Mouse (Mus musculus): Measurements from ENCODE around the gene Phyhd1. TPM values are rescaled to one million over a fixed set of nuclear protein-coding genes. Genes with fewer than 3 reads are reported as not detected.

Gene Phyhd1
- polyA plus RNA-seq, 1 experiment from 2014 or later = 7.3 TPM

GRCm38 (mm10) chr2:30247681-30248080 lies 18.3 kb upstream of the Phyhd1 start:
- no peaks in the 10 kb centered on the region for H3K9me3 ChIP-seq (ENCODE audit: low read depth, low read length)
- no peak overlapping the region for H3K27ac ChIP-seq (ENCODE audit: low read depth)
- H3K4me2 ChIP-seq = no peak overlapping the region
- DNase-seq (no peak), ATAC-seq (ENCODE audit: insufficient read depth) (no peak)
- TF ChIP-seq CTCF (IDR thresholded peaks at IDR 0.05; ENCODE audit: low read depth) = no peak
- no peaks in the 10 kb centered on the region for H3K4me1 ChIP-seq (ENCODE audit: insufficient read depth)
- peaks cover 77% of the 10 kb centered on the region for H3K36me3 ChIP-seq (ENCODE audit: insufficient read depth)
- no peaks in the 10 kb centered on the region for H3K27me3 ChIP-seq (ENCODE audit: insufficient read depth, low read length)
- 62% methylated on average over 4 of the region's 4 CpGs for WGBS
- no peak overlapping the region for H3K9ac ChIP-seq
- no peak overlapping the region for H3K4me3 ChIP-seq (ENCODE audit: low read depth, low read length)

- Histone ChIP-seq H3K4me2 (no peak overlapping the region), H3K27me3 (ENCODE audit: insufficient read depth, low read length) (no peaks in the 10 kb centered on the region), H3K27ac (ENCODE audit: low read depth) (no peak overlapping the region), H3K4me1 (ENCODE audit: insufficient read depth) (no peaks in the 10 kb centered on the region), H3K9me3 (ENCODE audit: low read depth, low read length) (no peaks in the 10 kb centered on the region), H3K9ac (no peak overlapping the region), H3K36me3 (ENCODE audit: insufficient read depth) (peaks cover 62% of the 10 kb centered on the region), H3K4me3 (ENCODE audit: low read depth, low read length) (no peak overlapping the region)
- TF ChIP-seq CTCF (IDR thresholded peaks at IDR 0.05; ENCODE audit: low read depth) = no peak
- ATAC-seq (ENCODE audit: insufficient read depth) = no peak
- DNase-seq = no peak
- WGBS = 89% methylated on average over 3 of the region's 3 CpGs
Observed at GRCm38 (mm10) chr2:30249182-30249581, 16.8 kb upstream of the Phyhd1 start.

- 80% methylated on average over 10 of the region's 10 CpGs for WGBS
- Histone ChIP-seq H3K9ac (no peak overlapping the region), H3K27ac (ENCODE audit: low read depth) (no peak overlapping the region), H3K27me3 (ENCODE audit: insufficient read depth, low read length) (no peaks in the 10 kb centered on the region), H3K4me1 (ENCODE audit: insufficient read depth) (no peaks in the 10 kb centered on the region), H3K4me2 (no peak overlapping the region), H3K4me3 (ENCODE audit: low read depth, low read length) (no peak overlapping the region), H3K9me3 (ENCODE audit: low read depth, low read length) (no peaks in the 10 kb centered on the region), H3K36me3 (ENCODE audit: insufficient read depth) (peaks cover 62% of the 10 kb centered on the region)
- TF ChIP-seq CTCF (IDR thresholded peaks at IDR 0.05; ENCODE audit: low read depth) = no peak
- no peak for DNase-seq
- ATAC-seq (ENCODE audit: insufficient read depth) = no peak
Observed at GRCm38 (mm10) chr2:30250166-30251128, 15.6 kb upstream of the Phyhd1 start.

GRCm38 (mm10) chr2:30251417-30252104 lies 14.4 kb upstream of the Phyhd1 start:
- Histone ChIP-seq H3K4me3 (ENCODE audit: low read depth, low read length) (no peak overlapping the region), H3K4me1 (ENCODE audit: insufficient read depth) (no peaks in the 10 kb centered on the region), H3K9me3 (ENCODE audit: low read depth, low read length) (no peaks in the 10 kb centered on the region), H3K4me2 (no peak overlapping the region), H3K27me3 (ENCODE audit: insufficient read depth, low read length) (no peaks in the 10 kb centered on the region), H3K36me3 (ENCODE audit: insufficient read depth) (peaks cover 63% of the 10 kb centered on the region), H3K27ac (ENCODE audit: low read depth) (peak overlapping the region; percentile 18; the same call in 1 of the 2 replicates), H3K9ac (no peak overlapping the region)
- no peak for TF ChIP-seq CTCF (IDR thresholded peaks at IDR 0.05; ENCODE audit: low read depth)
- peak; percentile 35; the same call in 1 of the 2 replicates for ATAC-seq (ENCODE audit: insufficient read depth)
- DNase-seq = no peak
- 74% methylated on average over 5 of the region's 5 CpGs for WGBS

GRCm38 (mm10) chr2:30252521-30252920 lies 13.5 kb upstream of the Phyhd1 start:
- H3K36me3 ChIP-seq (ENCODE audit: insufficient read depth) = peaks cover 70% of the 10 kb centered on the region
- H3K4me3 ChIP-seq (ENCODE audit: low read depth, low read length) = no peak overlapping the region
- ATAC-seq (ENCODE audit: insufficient read depth) = no peak
- 75% methylated on average over 3 of the region's 3 CpGs for WGBS
- TF ChIP-seq CTCF (IDR thresholded peaks at IDR 0.05; ENCODE audit: low read depth) = no peak
- no peak overlapping the region for H3K9ac ChIP-seq
- H3K27me3 ChIP-seq (ENCODE audit: insufficient read depth, low read length) = no peaks in the 10 kb centered on the region
- H3K9me3 ChIP-seq (ENCODE audit: low read depth, low read length) = no peaks in the 10 kb centered on the region
- no peak overlapping the region for H3K27ac ChIP-seq (ENCODE audit: low read depth)
- DNase-seq = no peak
- no peak overlapping the region for H3K4me2 ChIP-seq
- H3K4me1 ChIP-seq (ENCODE audit: insufficient read depth) = no peaks in the 10 kb centered on the region

GRCm38 (mm10) chr2:30253809-30254208 lies 12.2 kb upstream of the Phyhd1 start:
- Histone ChIP-seq H3K36me3 (ENCODE audit: insufficient read depth) (peaks cover 68% of the 10 kb centered on the region), H3K4me1 (ENCODE audit: insufficient read depth) (no peaks in the 10 kb centered on the region), H3K4me2 (no peak overlapping the region), H3K27ac (ENCODE audit: low read depth) (no peak overlapping the region), H3K9ac (no peak overlapping the region), H3K27me3 (ENCODE audit: insufficient read depth, low read length) (no peaks in the 10 kb centered on the region), H3K9me3 (ENCODE audit: low read depth, low read length) (no peaks in the 10 kb centered on the region), H3K4me3 (ENCODE audit: low read depth, low read length) (no peak overlapping the region)
- TF ChIP-seq CTCF (IDR thresholded peaks at IDR 0.05; ENCODE audit: low read depth) = no peak
- ATAC-seq (ENCODE audit: insufficient read depth) = no peak
- DNase-seq = no peak
- WGBS = 83% methylated on average over 5 of the region's 5 CpGs

Data from lung, embryonic 14.5 days (tissue).